In genomic region chr8:93812566-93813404, GRCm38 (mm10) we compare ENCODE assay signal across 9 mouse cellular contexts. TPM values are rescaled to one million over a fixed set of nuclear protein-coding genes. Genes with fewer than 3 reads are reported as not detected.
A peak's percentile ranks its signal among the peaks of the same experiment; 100 is the strongest.
DNase-seq lines count a peak whose midpoint lies in the region; ATAC-seq and TF ChIP-seq lines count a peak whose summit lies in the region.
"Had no signal": no experiment of that assay in that cellular context is flagged by ENCODE, and none has a peak within 500 bp of the region (broad histone marks: within the 10 kb centered on the region; RNA-seq: fewer than 3 reads in every experiment).

No protein-coding gene starts in this region.

- 0 out of 2 replicates have a peak, but pooled peaks have one; percentile 4 for ATAC-seq in common myeloid progenitor, adult 5-6 weeks (replicated peaks; ENCODE audit: low read depth, poor library complexity, severe bottlenecking)
- ATAC-seq in forebrain, postnatal 0 days, result peak; percentile 4
- peak; percentile 4; the same call in 1 of the 2 replicates for ATAC-seq in midbrain, embryonic 12.5 days (ENCODE audit: low FRiP score, low read depth)
- no peak for ATAC-seq in erythroid progenitor cell, adult 5-6 weeks (replicated peaks; ENCODE audit: low FRiP score, poor library complexity, severe bottlenecking)

- peak; percentile 22 to 46 for DNase-seq in left cerebral cortex, adult 2 months (ENCODE audit: extremely low spot score in 1 of 2, low spot score in 2 of 2)
- no peak for DNase-seq in left cerebral cortex, adult 11 months (ENCODE audit: low spot score)
- DNase-seq in forebrain, postnatal 0 days, result peak; percentile 80
- DNase-seq in adrenal gland, adult 2 months, result no peak
- no peak for DNase-seq in left cerebral cortex, adult 9 months (ENCODE audit: low spot score in 2 of 2)

- intact Hi-C loops in left cerebral cortex, adult 2 months (cut with DNase I), result loop anchor here (1.0 to 10.0 kb wide), 4 partner anchors 110 to 392 kb away; no protein-coding TSS in a partner anchor

- no peak for TF ChIP-seq CTCF in left cerebral cortex, adult 2 months (IDR thresholded peaks at IDR 0.05)
- no peak for TF ChIP-seq CTCF in forebrain, postnatal 0 days (IDR thresholded peaks at IDR 0.05; ENCODE audit: low read depth)

- no peaks in the 10 kb centered on the region for H3K9me3 ChIP-seq in forebrain, postnatal 0 days (ENCODE audit: low read length)
- no peaks in the 10 kb centered on the region for H3K9me3 ChIP-seq in midbrain, embryonic 12.5 days

- H3K4me2 ChIP-seq in forebrain, postnatal 0 days (ENCODE audit: low read depth), result peak overlapping the region; percentile 76
- H3K4me2 ChIP-seq in midbrain, embryonic 12.5 days (replicated peaks), result peak overlapping the region; percentile 70

- H3K4me3 ChIP-seq in left cerebral cortex, adult 2 months, result peak overlapping the region; percentile 83
- H3K4me3 ChIP-seq in forebrain, postnatal 0 days (ENCODE audit: low read depth, low read length), result peak overlapping the region; percentile 91
- H3K4me3 ChIP-seq in midbrain, embryonic 12.5 days, result peak overlapping the region; percentile 62

- 1% methylated on average over 35 of the region's 35 CpGs for WGBS in forebrain, postnatal 0 days
- 8% methylated on average over 35 of the region's 35 CpGs for WGBS in midbrain, embryonic 12.5 days

- peaks cover 20% of the 10 kb centered on the region for H3K4me1 ChIP-seq in forebrain, postnatal 0 days (ENCODE audit: insufficient read depth)
- peaks cover 30% of the 10 kb centered on the region for H3K4me1 ChIP-seq in midbrain, embryonic 12.5 days

- no peaks in the 10 kb centered on the region for H3K27me3 ChIP-seq in forebrain, postnatal 0 days (ENCODE audit: insufficient read depth, low read length)
- H3K27me3 ChIP-seq in midbrain, embryonic 12.5 days, result 0 out of 2 replicates have a peak, but pooled peaks cover 6% of the 10 kb centered on the region

- H3K36me3 ChIP-seq in forebrain, postnatal 0 days (ENCODE audit: insufficient read depth), result 0 out of 2 replicates have a peak, but pooled peaks cover 4% of the 10 kb centered on the region
- peaks cover 6% of the 10 kb centered on the region for H3K36me3 ChIP-seq in midbrain, embryonic 12.5 days

- H3K9ac ChIP-seq in forebrain, postnatal 0 days, result peak overlapping the region; percentile 96
- peak overlapping the region; percentile 90 for H3K9ac ChIP-seq in midbrain, embryonic 12.5 days (replicated peaks)
- H3K9ac ChIP-seq: liver, embryonic 14.5 days had no signal

- peak overlapping the region; percentile 97 for H3K27ac ChIP-seq in left cerebral cortex, adult 2 months
- peak overlapping the region; percentile 99 for H3K27ac ChIP-seq in forebrain, postnatal 0 days (ENCODE audit: low read depth, low read length)
- H3K27ac ChIP-seq in midbrain, embryonic 12.5 days (replicated peaks), result peak overlapping the region; percentile 95
- H3K27ac ChIP-seq: liver, embryonic 14.5 days had no signal

RNA-seq across cellular contexts. Expression of gene Gnao1, which starts 3.0 kb away (rescaled TPM):
- total RNA-seq in left cerebral cortex, adult 2 months (2021), result 100 to 1,000 TPM; 679 to 734 TPM
- not detected in 2 replicates for total RNA-seq in common myeloid progenitor, adult 5-6 weeks (2017)
- 273 and 314 TPM in 2 replicates for total RNA-seq in forebrain, postnatal 0 days (2014; rRNA removed)
- 239 and 301 TPM in 2 replicates for polyA plus RNA-seq in forebrain, postnatal 0 days (2015; fragmentation: Nextera tagmentation; extraction: Ambion mirVana)
- polyA plus RNA-seq in midbrain, embryonic 12.5 days (2016; fragmentation: Nextera tagmentation; extraction: Ambion mirVana), result 77.6 and 86.0 TPM in 2 replicates
- 10 to 100 TPM; 31.7 to 35.3 TPM for total RNA-seq in adrenal gland, adult 2 months (2021)
- polyA plus RNA-seq in adrenal gland, adult 2 months (2012; rRNA removed), result 22.8 and 23.8 TPM in 2 replicates
- 0.42 TPM in 1 of 2 replicates, not detected in the other for total RNA-seq in erythroid progenitor cell, adult 5-6 weeks (2015; ENCODE audit: low replicate concordance)
- not detected in 2 replicates for total RNA-seq in erythroid progenitor cell, adult 5-6 weeks (2017; ENCODE audit: low replicate concordance)

Comparison
In these comparisons a context has a peak if more than half of its experiments do, and no peak if none do; other contexts are left out.
1. DNase-seq: peak in left cerebral cortex, adult 2 months (2 of 2) and forebrain, postnatal 0 days (single experiment); none in left cerebral cortex, adult 11 months (single experiment), adrenal gland, adult 2 months (single experiment) and left cerebral cortex, adult 9 months (0 of 2).
2. RNA of gene Gnao1, which starts 3.0 kb away (total RNA-seq): 679 to 734 TPM in left cerebral cortex, adult 2 months, 273 to 314 TPM in forebrain, postnatal 0 days and 31.7 to 35.3 TPM in adrenal gland, adult 2 months; 0.42 TPM in erythroid progenitor cell, adult 5-6 weeks and not detected in common myeloid progenitor, adult 5-6 weeks; every median in the first group is over 10 times any median in the second.
3. Peak in every context shown above with its lines, with median percentiles within 50 percentile points of each other: H3K27ac ChIP-seq and H3K4me3 ChIP-seq.